ENCODE assay signal across 7 mouse cellular contexts in genomic region chr17:33824084-33824996, GRCm38 (mm10). TPM values are rescaled to one million over a fixed set of nuclear protein-coding genes. Genes with fewer than 3 reads are reported as not detected.
A peak's percentile ranks its signal among the peaks of the same experiment; 100 is the strongest.
DNase-seq lines count a peak whose midpoint lies in the region; ATAC-seq and TF ChIP-seq lines count a peak whose summit lies in the region.

Rps28 (minus strand) TSS chr17:33824562.
Ndufa7 (plus strand) TSS chr17:33824572.

- no peaks in the 10 kb centered on the region for H3K27me3 ChIP-seq in intestine, postnatal 0 days (replicated peaks; ENCODE audit: control insufficient read depth, insufficient read depth, low read length)
- H3K27me3 ChIP-seq in midbrain, embryonic 12.5 days: no peaks in the 10 kb centered on the region
- no peaks in the 10 kb centered on the region for H3K27me3 ChIP-seq in small intestine, adult 2 months (ENCODE audit: control insufficient read depth, insufficient read depth, low read length)

- no peaks in the 10 kb centered on the region for H3K9me3 ChIP-seq in intestine, postnatal 0 days (ENCODE audit: control insufficient read depth)
- no peaks in the 10 kb centered on the region for H3K9me3 ChIP-seq in midbrain, embryonic 12.5 days

- no peak for TF ChIP-seq CTCF in intestine, postnatal 0 days (IDR thresholded peaks at IDR 0.05; ENCODE audit: low read depth)
- no peak for TF ChIP-seq CTCF in small intestine, adult 2 months (IDR thresholded peaks at IDR 0.05; ENCODE audit: extremely low read depth, insufficient read length, insufficient replicate concordance, low read depth, low read length)

- peaks cover 50% of the 10 kb centered on the region for H3K36me3 ChIP-seq in intestine, postnatal 0 days (ENCODE audit: control insufficient read depth, insufficient read depth)
- H3K36me3 ChIP-seq in midbrain, embryonic 12.5 days: peaks cover 47% of the 10 kb centered on the region
- H3K36me3 ChIP-seq in small intestine, adult 2 months (ENCODE audit: control insufficient read depth, insufficient read depth, low read length): peaks cover 26% of the 10 kb centered on the region

- peak; percentile 89 for ATAC-seq in intestine, postnatal 0 days
- ATAC-seq in midbrain, embryonic 12.5 days (ENCODE audit: low FRiP score, low read depth): peak; percentile 95

- 0 out of 2 replicates have a peak, but pooled peaks cover 8% of the 10 kb centered on the region for H3K4me1 ChIP-seq in intestine, postnatal 0 days (replicated peaks; ENCODE audit: control insufficient read depth, insufficient read depth, low read length)
- H3K4me1 ChIP-seq in midbrain, embryonic 12.5 days: peaks cover 36% of the 10 kb centered on the region
- peaks cover 13% of the 10 kb centered on the region for H3K4me1 ChIP-seq in small intestine, adult 2 months (ENCODE audit: control insufficient read depth, insufficient read depth, insufficient read length, low read length)

- intact Hi-C loops in left cerebral cortex, postnatal 4 days (cut with DNase I): no loop called here

- H3K4me2 ChIP-seq in intestine, postnatal 0 days (replicated peaks; ENCODE audit: low read depth): peak within 1 kb of the TSS; percentile 74
- H3K4me2 ChIP-seq in midbrain, embryonic 12.5 days (replicated peaks): peak within 1 kb of the TSS; percentile 95

- DNase-seq in adrenal gland, adult 8-10 months: peak; percentile 97
- peak; percentile 97 for DNase-seq in embryo, embryonic 9.5 days (ENCODE audit: extremely low spot score)
- DNase-seq in gonadal fat pad, adult 2 months (ENCODE audit: low read depth): no peak
- peak; percentile 97 for DNase-seq in left cerebral cortex, postnatal 4 days

- peak within 1 kb of the TSS; percentile 87 for H3K27ac ChIP-seq in intestine, postnatal 0 days (ENCODE audit: low read depth, low read length)
- peak within 1 kb of the TSS; percentile 75 for H3K27ac ChIP-seq in midbrain, embryonic 12.5 days (replicated peaks)
- peak within 1 kb of the TSS; percentile 68 for H3K27ac ChIP-seq in small intestine, adult 2 months (ENCODE audit: insufficient read depth, low read depth, low read length)

- under 1% methylated on average over 51 of the region's 51 CpGs for WGBS in intestine, postnatal 0 days
- under 1% methylated on average over 51 of the region's 51 CpGs for WGBS in midbrain, embryonic 12.5 days
- under 1% methylated on average over 51 of the region's 51 CpGs for WGBS in small intestine, adult 2 months

- peak within 1 kb of the TSS; percentile 86 for H3K9ac ChIP-seq in intestine, postnatal 0 days (ENCODE audit: low read depth, low read length)
- H3K9ac ChIP-seq in midbrain, embryonic 12.5 days (replicated peaks): peak within 1 kb of the TSS; percentile 76

- H3K4me3 ChIP-seq in intestine, postnatal 0 days (ENCODE audit: low read depth, low read length): peak within 1 kb of the TSS; percentile 78
- H3K4me3 ChIP-seq in midbrain, embryonic 12.5 days: peak within 1 kb of the TSS; percentile 80
- peak within 1 kb of the TSS; percentile 87 for H3K4me3 ChIP-seq in small intestine, adult 2 months (ENCODE audit: low read depth, low read length)

- peak; percentile 82 for TF ChIP-seq POLR2A in small intestine, adult 2 months (IDR thresholded peaks at IDR 0.05; ENCODE audit: low read depth, low read length)

RNA-seq across cellular contexts. Expression of gene Rps28, which starts in this region (rescaled TPM):
- total RNA-seq in adrenal gland, adult 8-10 months (2022): 1,000 to 10,000 TPM; 1,538 to 1,820 (median 1,607) TPM
- 823 and 990 TPM in 2 replicates for polyA plus RNA-seq in gonadal fat pad, adult 2 months (2012; rRNA removed)
- 831 and 858 TPM in 2 replicates for polyA plus RNA-seq in intestine, postnatal 0 days (2015; fragmentation: Nextera tagmentation; extraction: Ambion mirVana)
- total RNA-seq in left cerebral cortex, postnatal 4 days (2021): 1,000 to 10,000 TPM; 1,155 to 1,182 TPM
- 613 and 671 TPM in 2 replicates for polyA plus RNA-seq in midbrain, embryonic 12.5 days (2016; fragmentation: Nextera tagmentation; extraction: Ambion mirVana)
- 296 and 444 TPM in 2 replicates for polyA plus RNA-seq in small intestine, adult 2 months (2012; rRNA removed)

RNA-seq across cellular contexts. Expression of gene Ndufa7, which starts in this region (rescaled TPM):
- total RNA-seq in adrenal gland, adult 8-10 months (2022): 100 to 1,000 TPM; 371 to 504 (median 430) TPM
- 564 and 606 TPM in 2 replicates for polyA plus RNA-seq in gonadal fat pad, adult 2 months (2012; rRNA removed)
- 503 and 513 TPM in 2 replicates for polyA plus RNA-seq in intestine, postnatal 0 days (2015; fragmentation: Nextera tagmentation; extraction: Ambion mirVana)
- total RNA-seq in left cerebral cortex, postnatal 4 days (2021): 100 to 1,000 TPM; 214 to 232 TPM
- polyA plus RNA-seq in midbrain, embryonic 12.5 days (2016; fragmentation: Nextera tagmentation; extraction: Ambion mirVana): 436 and 454 TPM in 2 replicates
- polyA plus RNA-seq in small intestine, adult 2 months (2012; rRNA removed): 337 and 417 TPM in 2 replicates
